Mouse (Mus musculus): ENCODE data around the gene Nckap5l. TPM values are rescaled to one million over a fixed set of nuclear protein-coding genes. Genes with fewer than 3 reads are reported as not detected.

The Nckap5l gene
- total RNA-seq, 2 experiments from 2014 or later, result 17.1 to 18.5 TPM

DNA sequence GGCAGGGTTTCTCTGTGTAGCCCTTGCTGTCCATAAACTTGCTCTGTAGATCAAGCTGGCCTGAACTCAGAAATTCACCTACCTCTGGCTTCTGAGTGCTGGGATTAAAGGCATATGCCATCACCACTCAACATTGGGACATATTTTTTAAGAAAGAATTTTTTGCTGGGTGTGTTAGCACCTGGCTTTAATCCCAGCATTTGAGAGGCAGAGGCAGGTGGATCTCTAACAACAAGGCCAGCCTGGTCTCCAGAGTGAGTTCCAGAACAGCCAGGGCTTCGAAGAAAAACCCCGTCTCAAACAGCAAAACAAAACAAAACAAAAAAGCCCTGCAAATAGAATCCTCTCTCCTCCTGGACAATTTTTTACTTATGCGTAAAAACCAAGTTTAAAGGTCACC is 82.0 kb downstream of the Nckap5l start:
- DNase-seq (ENCODE audit: low spot score in 2 of 2), result no peak
- H3K27ac ChIP-seq, result no peak overlapping the region
- TF ChIP-seq CTCF (conservative IDR thresholded peaks at IDR 0.05), result no peak
- no peak overlapping the region for H3K4me3 ChIP-seq

DNA sequence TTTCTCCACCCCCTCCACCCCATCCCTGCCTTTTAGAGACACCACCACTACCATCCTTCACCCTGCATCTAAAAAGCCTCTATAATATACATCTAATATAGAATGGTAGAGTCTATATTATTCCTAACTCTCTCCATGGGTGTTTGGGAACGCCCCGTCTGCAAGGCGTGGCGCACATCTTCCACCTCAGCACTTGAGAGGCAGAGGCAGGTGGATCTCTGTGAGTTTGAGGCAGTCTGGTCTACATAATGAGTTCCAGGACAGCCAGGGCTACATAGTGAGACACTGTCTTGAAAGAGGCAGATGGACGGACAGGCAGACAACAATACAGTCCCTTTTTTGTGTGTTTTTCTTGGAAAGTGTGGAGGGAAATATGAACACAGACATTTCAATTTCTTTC is 82.5 kb downstream of the Nckap5l start:
- Histone ChIP-seq H3K4me3 (no peak overlapping the region), H3K27ac (no peak overlapping the region)
- TF ChIP-seq CTCF (conservative IDR thresholded peaks at IDR 0.05), result no peak
- no peak for DNase-seq (ENCODE audit: low spot score in 2 of 2)

DNA sequence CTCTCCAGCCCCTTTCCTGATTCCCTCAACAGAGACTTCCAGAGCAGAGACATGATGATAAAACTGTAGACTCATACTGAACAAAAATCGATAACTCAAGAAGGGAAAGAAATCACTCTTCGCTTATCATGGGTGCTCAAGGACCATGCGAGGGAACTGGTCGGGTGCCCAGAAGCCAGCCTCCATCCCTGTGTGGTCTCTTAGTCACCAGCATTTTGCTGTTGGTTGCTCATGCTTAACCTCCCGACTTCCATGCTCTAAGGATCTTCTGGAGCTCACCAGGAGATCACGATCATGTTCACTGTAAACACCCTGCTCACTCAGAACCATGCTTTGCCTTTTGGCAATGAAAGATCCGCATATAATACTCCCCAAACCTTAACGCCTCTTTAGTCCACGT is 84.8 kb downstream of the Nckap5l start:
- no peak for DNase-seq (ENCODE audit: low spot score in 2 of 2)
- Histone ChIP-seq H3K4me3 (no peak overlapping the region), H3K27ac (no peak overlapping the region)
- TF ChIP-seq CTCF (conservative IDR thresholded peaks at IDR 0.05), result no peak

Other genes starting within 250 kb of the Nckap5l start
- 10 to 100 TPM; 83.5 to 90.4 TPM for gene Kcnh3, start 232.9 kb downstream of the Nckap5l start, total RNA-seq (2021)
- gene Mcrs1, start 205.8 kb downstream of the Nckap5l start, total RNA-seq (2021), result 10 to 100 TPM; 73.7 to 77.4 TPM
- gene Prpf40b, start 162.7 kb downstream of the Nckap5l start, total RNA-seq (2021), result 100 to 1,000 TPM; 114 to 119 TPM
- gene Fam186b, start 161.9 kb downstream of the Nckap5l start, total RNA-seq (2021), result 1 to 10 TPM; 1.2 to 1.9 TPM
- gene Fmnl3, start 87.3 kb downstream of the Nckap5l start, total RNA-seq (2021), result 1 to 10 TPM; 9.0 to 9.7 TPM
- gene Tmbim6, start 64.9 kb downstream of the Nckap5l start, total RNA-seq (2021), result 100 to 1,000 TPM; 341 to 355 TPM
- gene Bcdin3d, start 17.0 kb upstream of the Nckap5l start, total RNA-seq (2021), result 1 to 10 TPM; 4.0 to 5.5 TPM
- 100 to 1,000 TPM; 394 to 431 TPM for gene Faim2, start 70.4 kb upstream of the Nckap5l start, total RNA-seq (2021)
- not detected for gene Aqp2, start 121.3 kb upstream of the Nckap5l start, total RNA-seq (2021)
- gene Aqp5, start 133.0 kb upstream of the Nckap5l start, total RNA-seq (2021), result not detected
- under 1 TPM in 1 of 2 experiments, not detected in 1; 0.26 TPM for gene Aqp6, start 143.7 kb upstream of the Nckap5l start, total RNA-seq (2021)
- 1 to 10 TPM; 5.0 to 5.2 TPM for gene Racgap1, start 193.9 kb upstream of the Nckap5l start, total RNA-seq (2021)
- gene Asic1, start 212.6 kb upstream of the Nckap5l start, total RNA-seq (2021), result 10 to 100 TPM; 33.9 to 37.3 TPM
- gene Smarcd1, start 244.4 kb upstream of the Nckap5l start, total RNA-seq (2021), result 100 to 1,000 TPM; 118 to 123 TPM
- gene Gm17349, start 247.7 kb upstream of the Nckap5l start, total RNA-seq (2021), result 1 to 10 TPM; 3.9 to 7.1 TPM